35 mouse cellular contexts compared by ENCODE assay signal in genomic region chr12:72667868-72668469, GRCm38 (mm10). TPM values are rescaled to one million over a fixed set of nuclear protein-coding genes. Genes with fewer than 3 reads are reported as not detected.
A peak's percentile ranks its signal among the peaks of the same experiment; 100 is the strongest.
DNase-seq lines count a peak whose midpoint lies in the region; ATAC-seq and TF ChIP-seq lines count a peak whose summit lies in the region.
"Had no signal": no experiment of that assay in that cellular context is flagged by ENCODE, and none has a peak within 500 bp of the region (broad histone marks: within the 10 kb centered on the region; RNA-seq: fewer than 3 reads in every experiment).

No protein-coding gene starts in this region.

- no peak for TF ChIP-seq POLR2A in lung, adult 2 months (IDR thresholded peaks at IDR 0.05; ENCODE audit: borderline replicate concordance, extremely low read depth, low read depth, low read length)
- TF ChIP-seq POLR2A in thymus, adult 2 months (IDR thresholded peaks at IDR 0.05; ENCODE audit: control insufficient read depth, extremely low read depth, insufficient read depth, low read length, poor library complexity) = no peak

- TF ChIP-seq CTCF in heart, postnatal 0 days (IDR thresholded peaks at IDR 0.05; ENCODE audit: low read depth) = no peak
- TF ChIP-seq CTCF in lung, adult 2 months (IDR thresholded peaks at IDR 0.05; ENCODE audit: insufficient read depth, low read length) = no peak
- no peak for TF ChIP-seq CTCF in thymus, adult 2 months (IDR thresholded peaks at IDR 0.05; ENCODE audit: borderline replicate concordance, control insufficient read depth, extremely low read depth, insufficient read depth, low read length, poor library complexity)

- WGBS in heart, postnatal 0 days = 56% methylated on average over 10 of the region's 10 CpGs
- WGBS in heart, embryonic 10.5 days = 70% methylated on average over 10 of the region's 10 CpGs
- WGBS in lung, embryonic 16.5 days = 47% methylated on average over 10 of the region's 10 CpGs
- 43% methylated on average over 10 of the region's 10 CpGs for WGBS in lung, adult 2 months
- WGBS in thymus, adult 2 months = 40% methylated on average over 10 of the region's 10 CpGs

- H3K4me2 ChIP-seq in heart, postnatal 0 days (ENCODE audit: low read depth, low read length) = no peak overlapping the region
- H3K4me2 ChIP-seq in lung, embryonic 16.5 days (ENCODE audit: low read depth, low read length) = no peak overlapping the region
- H3K4me2 ChIP-seq: limb, embryonic 12.5 days; midbrain, embryonic 13.5 days; neural tube, embryonic 13.5 days had no signal

- DNase-seq in heart, postnatal 0 days (ENCODE audit: low spot score) = no peak
- DNase-seq in heart, embryonic 10.5 days (ENCODE audit: low spot score) = no peak
- no peak for DNase-seq in lung, adult 2 months
- no peak for DNase-seq in urinary bladder, adult 2 months (ENCODE audit: low spot score)
- no peak for DNase-seq in thymus, adult 2 months
- DNase-seq: adrenal gland, postnatal 36 days; cerebellum, adult 2 months; cerebellum, postnatal 14 days; gastrocnemius, postnatal 14 days; kidney, adult 2 months; kidney, postnatal 36 days; right cerebral cortex, adult 18-20 months; spleen, adult 18-20 months; thymus, postnatal 25 days had no signal

- H3K9me3 ChIP-seq in heart, postnatal 0 days (replicated peaks; ENCODE audit: control insufficient read depth, low read length) = peaks cover 5% of the 10 kb centered on the region; the same call in 1 of the 2 replicates
- no peaks in the 10 kb centered on the region for H3K9me3 ChIP-seq in heart, embryonic 10.5 days
- H3K9me3 ChIP-seq in lung, embryonic 16.5 days (ENCODE audit: control insufficient read depth, low read length) = no peaks in the 10 kb centered on the region
- H3K9me3 ChIP-seq: limb, embryonic 12.5 days; midbrain, embryonic 13.5 days; neural tube, embryonic 13.5 days had no signal

- ATAC-seq in heart, postnatal 0 days (ENCODE audit: insufficient read depth, low read depth) = no peak
- ATAC-seq in lung, embryonic 16.5 days (ENCODE audit: low read depth) = no peak
- peak; percentile 76 for ATAC-seq in granulocyte monocyte progenitor cell, adult 5-6 weeks (replicated peaks; ENCODE audit: poor library complexity, severe bottlenecking)
- peak; percentile 63 for ATAC-seq in megakaryocyte progenitor cell, adult 5-6 weeks (replicated peaks; ENCODE audit: poor library complexity)
- ATAC-seq: CD4-positive, CD25-positive, alpha-beta regulatory T cell, adult 4 months; forebrain, embryonic 14.5 days; hindbrain, embryonic 16.5 days; midbrain, embryonic 13.5 days had no signal

- no peak overlapping the region for H3K4me3 ChIP-seq in heart, postnatal 0 days (ENCODE audit: low read depth, low read length)
- H3K4me3 ChIP-seq in heart, embryonic 10.5 days = no peak overlapping the region
- H3K4me3 ChIP-seq in lung, embryonic 16.5 days (ENCODE audit: low read length) = no peak overlapping the region
- no peak overlapping the region for H3K4me3 ChIP-seq in lung, adult 2 months (replicated peaks; ENCODE audit: extremely low read depth, low read depth, low read length)
- no peak overlapping the region for H3K4me3 ChIP-seq in thymus, adult 2 months (ENCODE audit: control insufficient read depth, insufficient read depth, low read length)
- H3K4me3 ChIP-seq: layer of hippocampus, adult 2 months; left cerebral cortex, adult 2 months; limb, embryonic 12.5 days; megakaryocyte, embryonic 14.5 days; midbrain, embryonic 13.5 days; neural tube, embryonic 13.5 days had no signal

- H3K36me3 ChIP-seq in heart, postnatal 0 days (replicated peaks; ENCODE audit: control insufficient read depth, insufficient read depth, low read length) = no peaks in the 10 kb centered on the region
- H3K36me3 ChIP-seq in heart, embryonic 10.5 days = no peaks in the 10 kb centered on the region
- H3K36me3 ChIP-seq in lung, embryonic 16.5 days (ENCODE audit: control insufficient read depth, insufficient read depth, low read length) = no peaks in the 10 kb centered on the region
- no peaks in the 10 kb centered on the region for H3K36me3 ChIP-seq in thymus, adult 2 months (ENCODE audit: control insufficient read depth, insufficient read depth, low read length)
- H3K36me3 ChIP-seq: limb, embryonic 12.5 days; midbrain, embryonic 13.5 days; neural tube, embryonic 13.5 days had no signal

- peaks cover 17% of the 10 kb centered on the region for H3K4me1 ChIP-seq in heart, postnatal 0 days (ENCODE audit: control insufficient read depth, insufficient read depth)
- H3K4me1 ChIP-seq in heart, embryonic 10.5 days = peaks cover 16% of the 10 kb centered on the region
- H3K4me1 ChIP-seq in lung, embryonic 16.5 days (replicated peaks; ENCODE audit: control insufficient read depth, insufficient read depth, low read length) = peaks cover 10% of the 10 kb centered on the region
- peaks cover 7% of the 10 kb centered on the region for H3K4me1 ChIP-seq in lung, adult 2 months (ENCODE audit: control insufficient read depth, insufficient read depth, low read length)
- H3K4me1 ChIP-seq in thymus, adult 2 months (replicated peaks; ENCODE audit: control insufficient read depth, insufficient read depth, low read length) = peaks cover 5% of the 10 kb centered on the region

- no peak for TF ChIP-seq EP300 in heart, postnatal 0 days (IDR thresholded peaks at IDR 0.05; ENCODE audit: low read depth)

- peak overlapping the region; percentile 22; the same call in 1 of the 2 replicates for H3K27ac ChIP-seq in heart, postnatal 0 days (ENCODE audit: low read depth)
- H3K27ac ChIP-seq in heart, embryonic 10.5 days = no peak overlapping the region
- H3K27ac ChIP-seq in lung, embryonic 16.5 days (ENCODE audit: low read length) = 0 out of 2 replicates have a peak overlapping the region, but pooled peaks have one; percentile 11
- no peak overlapping the region for H3K27ac ChIP-seq in thymus, adult 2 months (ENCODE audit: control insufficient read depth, insufficient read depth, low read length)
- H3K27ac ChIP-seq: layer of hippocampus, adult 2 months; left cerebral cortex, adult 2 months; limb, embryonic 12.5 days; midbrain, embryonic 13.5 days; neural tube, embryonic 13.5 days had no signal

- no peak overlapping the region for H3K9ac ChIP-seq in heart, postnatal 0 days (replicated peaks; ENCODE audit: low read depth, low read length)
- H3K9ac ChIP-seq in lung, embryonic 16.5 days (ENCODE audit: low read length) = no peak overlapping the region
- H3K9ac ChIP-seq: limb, embryonic 12.5 days; midbrain, embryonic 13.5 days; neural tube, embryonic 13.5 days had no signal

- no peaks in the 10 kb centered on the region for H3K27me3 ChIP-seq in heart, postnatal 0 days (ENCODE audit: control insufficient read depth, insufficient read depth, low read length)
- H3K27me3 ChIP-seq in heart, embryonic 10.5 days (ENCODE audit: insufficient read depth, poor library complexity, severe bottlenecking) = no peaks in the 10 kb centered on the region
- H3K27me3 ChIP-seq in lung, embryonic 16.5 days (ENCODE audit: control insufficient read depth, insufficient read depth, low read depth, low read length) = no peaks in the 10 kb centered on the region
- H3K27me3 ChIP-seq in thymus, adult 2 months (ENCODE audit: control insufficient read depth, insufficient read depth, low read length) = no peaks in the 10 kb centered on the region

RNA-seq across cellular contexts. Expression of gene Dhrs7, which starts 3.3 kb away (rescaled TPM):
- 65.9 and 91.6 TPM in 2 replicates for total RNA-seq in heart, postnatal 0 days (2014; rRNA removed; ENCODE audit: low replicate concordance)
- 217 and 227 TPM in 2 replicates for polyA plus RNA-seq in heart, postnatal 0 days (2015; fragmentation: Nextera tagmentation; extraction: Ambion mirVana)
- 22.1 and 28.1 TPM in 2 replicates for polyA plus RNA-seq in heart, embryonic 10.5 days (2016; fragmentation: Nextera tagmentation; extraction: Ambion mirVana)
- polyA plus RNA-seq in lung, embryonic 16.5 days (2015; fragmentation: Nextera tagmentation; extraction: Ambion mirVana) = 83.8 and 92.1 TPM in 2 replicates
- 53.4 and 72.3 TPM in 2 replicates for polyA plus RNA-seq in lung, adult 2 months (2012; rRNA removed)
- 30.8 and 32.4 TPM in 2 replicates for total RNA-seq in granulocyte monocyte progenitor cell, adult 5-6 weeks (2014; fragmentation: Nextera tagmentation)
- total RNA-seq in granulocyte monocyte progenitor cell, adult 5-6 weeks (2017) = 57.2 and 58.4 TPM in 2 replicates
- 30.0 and 33.0 TPM in 2 replicates for total RNA-seq in megakaryocyte progenitor cell, adult 5-6 weeks (2015)
- 49.9 and 59.7 TPM in 2 replicates for total RNA-seq in megakaryocyte progenitor cell, adult 5-6 weeks (2017)
- polyA plus RNA-seq in urinary bladder, adult 2 months (2012; rRNA removed) = 88.7 and 94.8 TPM in 2 replicates
- polyA plus RNA-seq in thymus, adult 2 months (2012; rRNA removed) = 16.9 and 17.1 TPM in 2 replicates

RNA-seq across cellular contexts. Expression of gene Gm4756, which starts 18.5 kb away (rescaled TPM):
- not detected in 2 replicates for total RNA-seq in heart, postnatal 0 days (2014; rRNA removed; ENCODE audit: low replicate concordance)
- not detected in 2 replicates for polyA plus RNA-seq in heart, postnatal 0 days (2015; fragmentation: Nextera tagmentation; extraction: Ambion mirVana)
- not detected in 2 replicates for polyA plus RNA-seq in heart, embryonic 10.5 days (2016; fragmentation: Nextera tagmentation; extraction: Ambion mirVana)
- polyA plus RNA-seq in lung, embryonic 16.5 days (2015; fragmentation: Nextera tagmentation; extraction: Ambion mirVana) = not detected in 2 replicates
- 0.17 TPM in 1 of 2 replicates, not detected in the other for polyA plus RNA-seq in lung, adult 2 months (2012; rRNA removed)
- not detected in 2 replicates for total RNA-seq in granulocyte monocyte progenitor cell, adult 5-6 weeks (2014; fragmentation: Nextera tagmentation)
- total RNA-seq in granulocyte monocyte progenitor cell, adult 5-6 weeks (2017) = not detected in 2 replicates
- not detected in 2 replicates for total RNA-seq in megakaryocyte progenitor cell, adult 5-6 weeks (2015)
- not detected in 2 replicates for total RNA-seq in megakaryocyte progenitor cell, adult 5-6 weeks (2017)
- not detected in 2 replicates for polyA plus RNA-seq in urinary bladder, adult 2 months (2012; rRNA removed)
- polyA plus RNA-seq in thymus, adult 2 months (2012; rRNA removed) = 0.23 TPM in 1 of 2 replicates, not detected in the other
- total RNA-seq: adrenal gland, adult 18-20 months; adrenal gland, postnatal 36 days; gastrocnemius, postnatal 14 days; layer of hippocampus, adult 2 months; left cerebral cortex, adult 2 months; left cerebral cortex, postnatal 25 days had no signal
- polyA plus RNA-seq: CD4-positive, CD25-positive, alpha-beta regulatory T cell, adult 4 months; cerebellum, adult 2 months; embryonic facial prominence, embryonic 11.5 days; forebrain, embryonic 14.5 days; heart, embryonic 16.5 days; hindbrain, embryonic 11.5 days; hindbrain, embryonic 16.5 days; intestine, embryonic 14.5 days; kidney, embryonic 16.5 days; limb, embryonic 12.5 days; liver, embryonic 16.5 days; midbrain, embryonic 13.5 days; neural tube, embryonic 13.5 days; stomach, embryonic 16.5 days had no signal

Comparison
In these comparisons a context has a peak if more than half of its experiments do, and no peak if none do; other contexts are left out.
1. H3K27ac ChIP-seq: peak in heart, postnatal 0 days (single experiment) and lung, embryonic 16.5 days (single experiment); none in heart, embryonic 10.5 days (single experiment) and thymus, adult 2 months (single experiment).
2. ATAC-seq: peak in granulocyte monocyte progenitor cell, adult 5-6 weeks (single experiment) and megakaryocyte progenitor cell, adult 5-6 weeks (single experiment); none in heart, postnatal 0 days (single experiment) and lung, embryonic 16.5 days (single experiment).